Mouse (Mus musculus) thymus, postnatal 14 days (tissue): ENCODE measurements around the gene 2310022A10Rik.
"Not testable (repeated sequence)": the region's sequence is repeated elsewhere in the genome, so short reads cannot be mapped to it uniquely, and the experiment has no call there.

Experiments
- DNase-seq: peaks from one replicate; pipeline ENCODE4 v3.0.0; 2021

2310022A10Rik gene

GRCm38 (mm10) chr7:27621028-27621427, 68.0 kb downstream of the 2310022A10Rik start:
- DNase-seq, result no peak

GRCm38 (mm10) chr7:27622234-27622633, 69.2 kb downstream of the 2310022A10Rik start:
- no peak for DNase-seq

GRCm38 (mm10) chr7:27624967-27625366, 71.9 kb downstream of the 2310022A10Rik start:
- no peak for DNase-seq

- no peak for DNase-seq
These were observed 74.7 kb downstream of the 2310022A10Rik start for GRCm38 (mm10) chr7:27627707-27628106.

- no peak for DNase-seq
These were observed 75.2 kb downstream of the 2310022A10Rik start for GRCm38 (mm10) chr7:27628190-27628589.

- not testable (repeated sequence) for DNase-seq
These were observed 75.8 kb downstream of the 2310022A10Rik start for GRCm38 (mm10) chr7:27628816-27629215.

- no peak for DNase-seq
These were observed 78.4 kb downstream of the 2310022A10Rik start for GRCm38 (mm10) chr7:27631439-27631838.
